Mouse (Mus musculus): ENCODE data around the gene Trappc6a. TPM values are rescaled to one million over a fixed set of nuclear protein-coding genes. Genes with fewer than 3 reads are reported as not detected.
A peak's percentile ranks its signal among the peaks of the same experiment; 100 is the strongest.

The Trappc6a gene
- polyA plus RNA-seq, 1 experiment = 57.3 TPM

DNA sequence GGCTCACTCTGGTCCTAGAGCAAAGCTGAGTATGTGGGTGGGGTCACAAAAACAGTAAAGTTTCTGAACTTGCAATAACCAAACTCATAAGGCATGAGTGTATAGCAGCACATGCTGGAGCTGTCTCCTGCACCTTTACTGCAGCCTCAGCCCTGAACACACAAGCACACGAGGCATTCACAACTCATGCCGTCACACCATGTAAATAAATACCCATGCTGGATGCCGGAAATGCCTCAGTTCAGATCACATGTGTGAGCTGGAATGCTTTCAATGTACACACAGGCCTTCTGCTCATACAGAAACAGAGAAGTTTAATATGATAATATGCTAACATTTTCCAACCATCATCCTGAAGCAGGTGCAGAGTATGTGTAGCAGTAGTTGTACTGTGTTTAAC, 37.8 kb downstream of the Trappc6a start:
- H3K79me2 ChIP-seq (ENCODE audit: control insufficient read depth, insufficient read depth) = peaks cover 46% of the 10 kb centered on the region
- H3K4me3 ChIP-seq = no peak overlapping the region
- H3K27me3 ChIP-seq (ENCODE audit: control insufficient read depth, insufficient read depth, insufficient read length) = no peaks in the 10 kb centered on the region
- no peak for TF ChIP-seq USF1 (IDR thresholded peaks at IDR 0.05; ENCODE audit: low read depth)
- no peak for TF ChIP-seq TCF12 (IDR thresholded peaks at IDR 0.05; ENCODE audit: insufficient read depth, poor library complexity, severe bottlenecking)
- TF ChIP-seq POLR2A (IDR thresholded peaks at IDR 0.05; ENCODE audit: insufficient read length, low read depth) = no peak
- no peak for TF ChIP-seq MAX (IDR thresholded peaks at IDR 0.05; ENCODE audit: low read depth)
- TF ChIP-seq POLR2AphosphoS2 (IDR thresholded peaks at IDR 0.05; ENCODE audit: insufficient read length, low read depth) = no peak
- no peak for TF ChIP-seq E2F4 (IDR thresholded peaks at IDR 0.05; ENCODE audit: insufficient read depth)
- no peak for TF ChIP-seq MYOD1 (IDR thresholded peaks at IDR 0.05; ENCODE audit: control insufficient read depth in 1 of 3, insufficient read length in 2 of 3, low read depth in 2 of 3)
- no peak for TF ChIP-seq CEBPB (IDR thresholded peaks at IDR 0.05; ENCODE audit: insufficient read depth, poor library complexity, severe bottlenecking)
- no peak for TF ChIP-seq TCF3 (IDR thresholded peaks at IDR 0.05; ENCODE audit: insufficient read length, low read depth)
- no peak for TF ChIP-seq REST (IDR thresholded peaks at IDR 0.05; ENCODE audit: insufficient read depth, insufficient read length)
- no peak for TF ChIP-seq SRF (IDR thresholded peaks at IDR 0.05; ENCODE audit: control insufficient read depth, insufficient read length, low read depth)
- TF ChIP-seq MYOG (IDR thresholded peaks at IDR 0.05; ENCODE audit: control insufficient read depth in 1 of 3, insufficient read depth in 1 of 3, insufficient read length in 2 of 3, low read depth in 2 of 3) = no peak
- H3ac ChIP-seq (ENCODE audit: control insufficient read depth, insufficient read length) = no peak overlapping the region
- H3K4me2 ChIP-seq (ENCODE audit: low read depth) = no peak overlapping the region
- no peaks in the 10 kb centered on the region for H3K36me3 ChIP-seq (ENCODE audit: control insufficient read depth, insufficient read depth)

DNA sequence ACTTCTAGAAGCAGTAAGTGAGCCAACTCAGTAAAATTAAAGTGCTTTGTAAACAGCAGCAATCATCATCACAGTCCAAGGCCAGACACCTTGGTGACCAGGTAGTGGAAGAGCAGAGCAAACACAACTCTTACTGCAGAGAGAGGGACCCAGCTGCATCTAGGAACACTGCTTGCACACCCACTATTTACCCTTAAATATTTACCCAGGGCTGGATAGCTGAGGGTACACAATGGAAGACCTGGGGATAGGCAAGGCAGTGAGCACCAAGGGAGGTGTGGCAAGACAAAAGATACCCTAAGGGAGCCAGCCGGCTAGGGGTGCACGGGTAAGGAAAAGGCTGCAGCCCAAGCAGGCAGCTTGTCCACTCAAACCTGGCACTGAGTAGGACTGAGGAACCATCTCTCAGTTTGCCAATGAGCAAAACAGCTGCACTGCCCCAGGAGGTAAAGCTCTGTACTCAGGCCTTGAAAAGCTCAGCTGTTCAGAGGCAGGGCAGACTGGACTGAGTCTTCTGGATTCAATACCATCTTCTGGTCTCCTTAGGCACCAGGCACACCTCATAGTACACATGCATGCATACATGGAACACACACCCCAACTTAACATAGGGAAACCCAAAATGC, 39.3 kb downstream of the Trappc6a start:
- Histone ChIP-seq H3ac (ENCODE audit: control insufficient read depth, insufficient read length) (no peak overlapping the region), H3K36me3 (ENCODE audit: control insufficient read depth, insufficient read depth) (peaks cover 4% of the 10 kb centered on the region), H3K27me3 (ENCODE audit: control insufficient read depth, insufficient read depth, insufficient read length) (no peaks in the 10 kb centered on the region), H3K4me3 (no peak overlapping the region), H3K79me2 (ENCODE audit: control insufficient read depth, insufficient read depth) (peaks cover 56% of the 10 kb centered on the region), H3K4me2 (ENCODE audit: low read depth) (no peak overlapping the region)
- TF ChIP-seq MYOD1 (IDR thresholded peaks at IDR 0.05; ENCODE audit: control insufficient read depth in 1 of 3, insufficient read length in 2 of 3, low read depth in 2 of 3) = peak; percentile 27 to 68 (median 57)
- peak in 2 of 3 experiments; percentile 71 to 78 for TF ChIP-seq MYOG (IDR thresholded peaks at IDR 0.05; ENCODE audit: control insufficient read depth in 1 of 3, insufficient read depth in 1 of 3, insufficient read length in 2 of 3, low read depth in 2 of 3)
- no peak for TF ChIP-seq POLR2AphosphoS2 (IDR thresholded peaks at IDR 0.05; ENCODE audit: insufficient read length, low read depth)
- no peak for TF ChIP-seq USF1 (IDR thresholded peaks at IDR 0.05; ENCODE audit: low read depth)
- no peak for TF ChIP-seq MAX (IDR thresholded peaks at IDR 0.05; ENCODE audit: low read depth)
- peak; percentile 4 for TF ChIP-seq TCF12 (IDR thresholded peaks at IDR 0.05; ENCODE audit: insufficient read depth, poor library complexity, severe bottlenecking)

DNA sequence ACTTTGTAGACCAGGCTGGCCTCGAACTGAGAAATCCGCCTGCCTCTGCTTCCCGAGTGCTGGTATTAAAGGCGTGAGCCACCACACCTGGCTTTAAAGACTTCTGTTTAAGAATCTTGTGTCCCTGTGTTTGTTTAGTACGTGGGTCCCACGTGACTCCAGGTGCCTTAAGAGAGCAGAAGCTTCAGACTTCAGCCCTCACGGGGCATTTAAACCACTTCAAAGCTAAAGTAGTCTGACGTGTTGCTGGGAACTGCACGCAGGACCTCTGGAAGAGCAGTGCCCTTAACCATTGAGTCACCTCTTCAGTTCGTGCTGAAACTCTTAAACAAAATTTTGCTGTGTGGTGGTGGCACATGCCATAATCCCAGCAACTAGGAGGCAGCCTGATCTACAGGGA, 41.2 kb downstream of the Trappc6a start:
- Histone ChIP-seq H3K4me2 (ENCODE audit: low read depth) (no peak overlapping the region), H3K79me2 (ENCODE audit: control insufficient read depth, insufficient read depth) (peaks cover 63% of the 10 kb centered on the region), H3ac (ENCODE audit: control insufficient read depth, insufficient read length) (no peak overlapping the region), H3K36me3 (ENCODE audit: control insufficient read depth, insufficient read depth) (peaks cover 4% of the 10 kb centered on the region), H3K4me3 (no peak overlapping the region), H3K27me3 (ENCODE audit: control insufficient read depth, insufficient read depth, insufficient read length) (no peaks in the 10 kb centered on the region)
- TF ChIP-seq MYOD1 (IDR thresholded peaks at IDR 0.05; ENCODE audit: control insufficient read depth in 1 of 3, insufficient read length in 2 of 3, low read depth in 2 of 3) (no peak), REST (IDR thresholded peaks at IDR 0.05; ENCODE audit: insufficient read depth, insufficient read length) (no peak), CEBPB (IDR thresholded peaks at IDR 0.05; ENCODE audit: insufficient read depth, poor library complexity, severe bottlenecking) (no peak), MYOG (IDR thresholded peaks at IDR 0.05; ENCODE audit: control insufficient read depth in 1 of 3, insufficient read depth in 1 of 3, insufficient read length in 2 of 3, low read depth in 2 of 3) (no peak), SRF (IDR thresholded peaks at IDR 0.05; ENCODE audit: control insufficient read depth, insufficient read length, low read depth) (no peak), POLR2A (IDR thresholded peaks at IDR 0.05; ENCODE audit: insufficient read length, low read depth) (no peak), TCF12 (IDR thresholded peaks at IDR 0.05; ENCODE audit: insufficient read depth, poor library complexity, severe bottlenecking) (no peak), POLR2AphosphoS2 (IDR thresholded peaks at IDR 0.05; ENCODE audit: insufficient read length, low read depth) (no peak), TCF3 (IDR thresholded peaks at IDR 0.05; ENCODE audit: insufficient read length, low read depth) (no peak), USF1 (IDR thresholded peaks at IDR 0.05; ENCODE audit: low read depth) (no peak), MAX (IDR thresholded peaks at IDR 0.05; ENCODE audit: low read depth) (no peak), E2F4 (IDR thresholded peaks at IDR 0.05; ENCODE audit: insufficient read depth) (no peak)

DNA sequence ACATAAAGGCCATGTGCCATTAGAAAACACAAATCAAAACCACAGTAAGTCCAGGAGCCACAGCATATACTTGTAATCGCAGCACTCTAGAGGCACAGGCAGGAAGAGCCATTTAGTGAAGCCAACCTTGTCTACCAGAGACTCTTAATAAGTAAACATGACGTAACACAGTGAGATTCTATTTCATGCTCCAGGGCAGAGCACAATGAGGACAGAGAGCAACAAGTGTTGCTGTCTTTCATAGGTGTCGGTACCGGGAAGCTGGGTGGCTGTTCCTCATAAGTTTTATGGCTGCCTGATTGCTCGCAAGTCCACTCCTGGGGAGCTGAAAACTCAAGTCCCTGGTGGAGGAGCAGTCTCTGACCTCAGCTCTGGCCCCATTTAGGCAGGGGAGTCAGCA, 43.4 kb downstream of the Trappc6a start:
- TF ChIP-seq MYOD1 (IDR thresholded peaks at IDR 0.05; ENCODE audit: control insufficient read depth in 1 of 3, insufficient read length in 2 of 3, low read depth in 2 of 3) (peak; percentile 43 to 69 (median 55)), TCF3 (IDR thresholded peaks at IDR 0.05; ENCODE audit: insufficient read length, low read depth) (no peak), TCF12 (IDR thresholded peaks at IDR 0.05; ENCODE audit: insufficient read depth, poor library complexity, severe bottlenecking) (no peak), E2F4 (IDR thresholded peaks at IDR 0.05; ENCODE audit: insufficient read depth) (no peak), USF1 (IDR thresholded peaks at IDR 0.05; ENCODE audit: low read depth) (no peak), REST (IDR thresholded peaks at IDR 0.05; ENCODE audit: insufficient read depth, insufficient read length) (no peak), MYOG (IDR thresholded peaks at IDR 0.05; ENCODE audit: control insufficient read depth in 1 of 3, insufficient read depth in 1 of 3, insufficient read length in 2 of 3, low read depth in 2 of 3) (no peak), SRF (IDR thresholded peaks at IDR 0.05; ENCODE audit: control insufficient read depth, insufficient read length, low read depth) (no peak)
- peak overlapping the region; percentile 24 for H3K4me2 ChIP-seq (ENCODE audit: low read depth)
- H3K36me3 ChIP-seq (ENCODE audit: control insufficient read depth, insufficient read depth) = peaks cover 4% of the 10 kb centered on the region
- peaks cover 77% of the 10 kb centered on the region for H3K79me2 ChIP-seq (ENCODE audit: control insufficient read depth, insufficient read depth)
- no peak overlapping the region for H3K4me3 ChIP-seq
- H3ac ChIP-seq (ENCODE audit: control insufficient read depth, insufficient read length) = no peak overlapping the region
- H3K27me3 ChIP-seq (ENCODE audit: control insufficient read depth, insufficient read depth, insufficient read length) = no peaks in the 10 kb centered on the region
